Mouse (Mus musculus) lung, postnatal 0 days (tissue): ENCODE measurements around the gene Znrf2. TPM values are rescaled to one million over a fixed set of nuclear protein-coding genes. Genes with fewer than 3 reads are reported as not detected.
A peak's percentile ranks its signal among the peaks of the same experiment; 100 is the strongest.

ENCODE experiments used
- ATAC-seq: fragments of 200-750 bp; cut with Nextera tagmentation; 2 replicates; pipeline ENCODE4 v1.8.0; 2017; ENCODE audit warnings: moderate library complexity
- DNase-seq: peaks from one replicate; pipeline ENCODE4 v3.0.0-alpha.2; 2016; ENCODE audit warnings: low spot score
- H3K27ac ChIP-seq: fragments of 300-500 bp; sonication (generic); 2 replicates; pipeline ENCODE4 v1.5.1; 2014; ENCODE audit warnings: antibody characterized with exemption, mild to moderate bottlenecking, low read length, mixed read lengths
- H3K27me3 ChIP-seq: fragments of 300-500 bp; sonication (generic); replicated peaks from 2 replicates; pipeline ENCODE4 v1.6.1; 2014; ENCODE audit warnings: low read length, mixed read lengths; ENCODE audit not compliant: insufficient read depth
- H3K36me3 ChIP-seq: fragments of 300-500 bp; sonication (generic); 2 replicates; pipeline ENCODE4 v1.6.1; 2014; ENCODE audit warnings: low read length, mixed read lengths; ENCODE audit not compliant: insufficient read depth
- H3K4me1 ChIP-seq: fragments of 300-500 bp; sonication (generic); 2 replicates; pipeline ENCODE4 v1.6.1; 2014; ENCODE audit warnings: antibody characterized with exemption, low read depth, low read length, mixed read lengths; ENCODE audit not compliant: insufficient read depth
- H3K4me2 ChIP-seq: fragments of 300-500 bp; sonication (generic); replicated peaks from 2 replicates; pipeline ENCODE4 v1.6.1; 2014; ENCODE audit warnings: low read depth, mild to moderate bottlenecking, low read length, moderate library complexity, mixed read lengths
- H3K4me3 ChIP-seq: fragments of 300-500 bp; sonication (generic); 2 replicates; pipeline ENCODE4 v1.5.1; 2014; ENCODE audit warnings: low read depth, low read length
- H3K9ac ChIP-seq: fragments of 300-500 bp; sonication (generic); replicated peaks from 2 replicates; pipeline ENCODE4 v1.6.1; 2014; ENCODE audit warnings: low read depth, mild to moderate bottlenecking
- H3K9me3 ChIP-seq: fragments of 300-500 bp; sonication (generic); 2 replicates; pipeline ENCODE4 v1.6.1; 2016; ENCODE audit warnings: low read length, mixed read lengths
- CTCF ChIP-seq: IDR thresholded peaks from 2 replicates; pipeline ENCODE4 v1.5.1; 2016; ENCODE audit warnings: antibody characterized with exemption, mild to moderate bottlenecking
- EP300 ChIP-seq: IDR thresholded peaks from 2 replicates; pipeline ENCODE4 v1.6.1; 2016; ENCODE audit warnings: antibody characterized with exemption, mild to moderate bottlenecking, control low read depth
- WGBS: fragments of 180-500 bp; shearing (Covaris S2); extraction: QIAGEN DNeasy Blood & Tissue Kit; methylation state at CpG from one replicate; pipeline ENCODE4 v1.1.7; 2014; 5-methylcytosine and 5-hydroxymethylcytosine counted together
- polyA plus RNA-seq: library from polyadenylated mRNA; unstranded; fragments of >200 nt; fragmentation: Nextera tagmentation; extraction: Ambion mirVana; gene quantifications from 2 replicates; pipeline ENCODE4 v1.2.1, GENCODE M21; 2015

Gene Znrf2
- polyA plus RNA-seq: 4.6 and 5.7 TPM in 2 replicates

GRCm38 (mm10) chr6:54816388-54817065, at the start of gene Znrf2:
TSS of gene Znrf2 (plus strand) at chr6:54816916.
- TF ChIP-seq CTCF (peak; percentile 47), EP300 (no peak)
- Histone ChIP-seq H3K27me3 (no peaks in the 10 kb centered on the region), H3K4me3 (peak within 1 kb of the TSS; percentile 76), H3K27ac (peak within 1 kb of the TSS; percentile 94), H3K4me2 (peak within 1 kb of the TSS; percentile 84), H3K9me3 (no peaks in the 10 kb centered on the region), H3K9ac (peak within 1 kb of the TSS; percentile 84), H3K4me1 (peaks cover 22% of the 10 kb centered on the region; the same call in 1 of the 2 replicates), H3K36me3 (no peaks in the 10 kb centered on the region)
- under 1% methylated on average over 47 of the region's 88 CpGs for WGBS
- peak; percentile 97 for ATAC-seq
- peak; percentile 98 for DNase-seq

- Histone ChIP-seq H3K4me1 (no peaks in the 10 kb centered on the region), H3K9ac (no peak overlapping the region), H3K27ac (no peak overlapping the region), H3K9me3 (no peaks in the 10 kb centered on the region), H3K27me3 (no peaks in the 10 kb centered on the region), H3K4me3 (no peak overlapping the region), H3K36me3 (no peaks in the 10 kb centered on the region), H3K4me2 (no peak overlapping the region)
- WGBS: 8% methylated on average over 4 of the region's 4 CpGs
- DNase-seq: no peak
- no peak for TF ChIP-seq CTCF
- no peak for TF ChIP-seq EP300
- no peak for ATAC-seq
Measured at GRCm38 (mm10) chr6:54767746-54768145, 49.0 kb upstream of the Znrf2 start.

DNA sequence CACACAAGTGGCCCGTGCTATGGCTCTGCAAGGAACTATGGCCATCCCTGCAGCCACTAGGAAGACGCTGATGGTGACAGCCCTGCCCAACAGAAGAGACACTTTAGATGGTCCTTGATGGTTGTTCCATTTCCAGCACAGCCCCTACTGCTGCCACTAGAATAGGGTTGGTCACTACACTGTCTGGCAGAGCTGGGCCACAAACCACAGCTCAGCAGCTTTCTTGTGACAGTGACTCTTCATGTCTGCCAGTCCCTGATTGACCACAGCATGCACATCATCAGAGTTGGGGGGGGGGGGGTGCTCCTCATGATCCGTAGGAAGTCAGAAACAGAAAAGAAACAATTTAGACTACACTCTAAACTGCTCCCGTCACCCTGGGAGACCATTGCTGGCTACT, 46.0 kb upstream of the Znrf2 start:
- Histone ChIP-seq H3K36me3 (no peaks in the 10 kb centered on the region), H3K27ac (no peak overlapping the region), H3K9me3 (no peaks in the 10 kb centered on the region), H3K4me2 (no peak overlapping the region), H3K4me3 (no peak overlapping the region), H3K4me1 (no peaks in the 10 kb centered on the region), H3K9ac (no peak overlapping the region), H3K27me3 (no peaks in the 10 kb centered on the region)
- no peak for DNase-seq
- WGBS: 49% methylated on average over 4 of the region's 4 CpGs
- TF ChIP-seq CTCF (no peak), EP300 (no peak)
- peak; percentile 33 for ATAC-seq

GRCm38 (mm10) chr6:54771171-54771570, 45.5 kb upstream of the Znrf2 start:
- Histone ChIP-seq H3K4me3 (no peak overlapping the region), H3K27me3 (no peaks in the 10 kb centered on the region), H3K36me3 (no peaks in the 10 kb centered on the region), H3K27ac (no peak overlapping the region), H3K4me2 (no peak overlapping the region), H3K9me3 (no peaks in the 10 kb centered on the region), H3K9ac (no peak overlapping the region), H3K4me1 (no peaks in the 10 kb centered on the region)
- 39% methylated on average over 8 of the region's 8 CpGs for WGBS
- TF ChIP-seq EP300 (no peak), CTCF (no peak)
- DNase-seq: peak; percentile 78
- peak; percentile 82 for ATAC-seq

- Histone ChIP-seq H3K27ac (no peak overlapping the region), H3K4me1 (no peaks in the 10 kb centered on the region), H3K9me3 (no peaks in the 10 kb centered on the region), H3K36me3 (no peaks in the 10 kb centered on the region), H3K4me2 (no peak overlapping the region), H3K9ac (no peak overlapping the region), H3K27me3 (no peaks in the 10 kb centered on the region), H3K4me3 (no peak overlapping the region)
- TF ChIP-seq CTCF (no peak), EP300 (no peak)
- ATAC-seq (no peak), DNase-seq (no peak)
- WGBS: 85% methylated on average over 5 of the region's 5 CpGs
Measured at GRCm38 (mm10) chr6:54772078-54772477, 44.6 kb upstream of the Znrf2 start.

DNA sequence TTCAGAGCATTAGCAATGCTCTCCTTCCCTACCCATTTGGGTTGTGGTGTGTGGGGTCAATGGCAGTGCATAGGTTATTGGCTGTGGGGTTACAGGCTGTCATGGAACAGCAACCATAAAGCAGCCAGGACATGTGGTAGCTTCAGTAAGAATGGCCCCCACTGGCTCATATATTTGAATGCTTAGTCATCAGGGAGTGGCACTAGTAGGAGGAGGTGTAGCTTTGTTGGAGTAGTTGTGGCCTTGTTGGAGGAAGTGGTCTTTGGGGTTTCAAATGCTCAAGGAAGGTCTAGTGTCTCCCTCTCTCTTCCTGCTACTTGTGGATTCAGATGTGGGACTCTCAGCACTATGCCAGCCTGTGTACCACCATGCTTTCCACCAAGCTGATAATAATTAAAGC, 41.0 kb upstream of the Znrf2 start:
- Histone ChIP-seq H3K9me3 (no peaks in the 10 kb centered on the region), H3K4me1 (no peaks in the 10 kb centered on the region), H3K36me3 (no peaks in the 10 kb centered on the region), H3K9ac (no peak overlapping the region), H3K4me3 (no peak overlapping the region), H3K4me2 (no peak overlapping the region), H3K27me3 (no peaks in the 10 kb centered on the region), H3K27ac (no peak overlapping the region)
- DNase-seq (no peak), ATAC-seq (no peak)
- TF ChIP-seq EP300 (no peak), CTCF (no peak)
